Mouse (Mus musculus): Measurements from ENCODE around the gene Rgma. TPM values are rescaled to one million over a fixed set of nuclear protein-coding genes. Genes with fewer than 3 reads are reported as not detected.
A peak's percentile ranks its signal among the peaks of the same experiment; 100 is the strongest.

Gene Rgma
- polyA plus RNA-seq, 1 experiment from 2014 or later, result 10.0 TPM

DNA sequence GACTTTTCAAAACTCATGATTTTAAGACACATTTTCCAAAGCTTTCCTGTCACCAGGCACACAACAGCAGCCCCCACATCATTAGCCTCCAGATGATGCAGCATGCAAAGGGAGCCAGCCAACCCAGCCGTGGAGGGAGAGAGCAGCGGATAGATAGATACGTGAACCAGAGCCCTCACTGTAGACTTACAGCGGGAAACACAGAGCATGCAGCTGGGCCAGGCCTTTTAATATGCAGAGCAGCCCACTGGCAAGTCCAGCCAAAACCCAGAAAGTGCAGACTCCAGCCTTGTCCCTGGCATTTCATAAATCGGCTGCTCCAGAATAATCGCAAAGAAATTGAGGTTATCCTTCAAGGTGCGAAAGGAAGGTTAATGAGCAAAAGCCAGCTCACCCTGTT, 9.3 kb upstream of the Rgma start:
- Histone ChIP-seq H3K4me3 (ENCODE audit: low read length) (no peak overlapping the region), H3K27ac (ENCODE audit: low read length) (no peak overlapping the region), H3K4me2 (replicated peaks; ENCODE audit: low read depth, low read length) (no peak overlapping the region), H3K36me3 (ENCODE audit: insufficient read depth, low read length) (no peaks in the 10 kb centered on the region), H3K4me1 (ENCODE audit: insufficient read depth, low read length) (no peaks in the 10 kb centered on the region), H3K27me3 (ENCODE audit: insufficient read depth, low read length) (0 out of 2 replicates have a peak, but pooled peaks cover 5% of the 10 kb centered on the region), H3K9ac (replicated peaks; ENCODE audit: low read length) (no peak overlapping the region), H3K9me3 (ENCODE audit: low read length) (no peaks in the 10 kb centered on the region)
- WGBS, result 66% methylated on average over 7 of the region's 7 CpGs
- ATAC-seq (ENCODE audit: low FRiP score, low TSS enrichment), result no peak

DNA sequence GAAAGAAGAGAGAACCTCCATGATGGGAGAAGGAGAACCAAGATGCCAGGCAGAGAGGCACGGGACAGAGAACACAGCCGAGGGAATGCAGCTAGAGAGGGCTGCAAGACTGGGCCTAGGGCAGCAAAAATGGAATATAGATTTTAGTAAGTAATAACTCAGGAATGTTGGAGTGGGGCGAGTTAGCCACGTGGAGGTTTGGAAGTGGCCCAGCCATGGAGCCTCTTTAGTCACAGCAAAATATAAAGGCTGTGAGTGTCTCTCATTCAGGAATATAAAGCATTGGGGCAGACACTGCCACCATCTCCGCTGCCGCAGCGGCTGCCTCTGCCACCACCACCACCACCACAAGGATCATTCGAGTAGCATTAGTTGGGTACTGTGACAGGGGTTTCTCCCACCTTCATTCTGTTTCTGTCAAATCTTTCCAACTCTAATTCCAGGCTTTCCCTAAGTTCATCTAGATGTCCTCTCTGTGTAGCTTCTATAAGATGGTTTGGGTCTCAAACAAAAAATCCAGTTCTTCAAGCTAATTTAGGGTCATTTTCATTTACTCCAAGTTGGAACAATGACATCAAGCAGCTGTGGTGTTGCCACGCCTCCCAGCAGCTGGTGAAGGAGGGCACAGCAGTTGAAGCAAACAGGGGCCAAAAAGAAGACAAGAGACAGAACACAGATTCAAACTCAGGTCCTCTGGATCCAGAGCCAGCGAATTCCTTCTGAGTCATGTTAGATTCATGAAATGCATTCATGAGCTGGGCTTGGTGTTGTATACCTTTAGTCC, 7.4 kb upstream of the Rgma start:
- Histone ChIP-seq H3K9ac (replicated peaks; ENCODE audit: low read length) (no peak overlapping the region), H3K27me3 (ENCODE audit: insufficient read depth, low read length) (peaks cover 19% of the 10 kb centered on the region)
- 92% methylated on average over 10 of the region's 10 CpGs for WGBS

DNA sequence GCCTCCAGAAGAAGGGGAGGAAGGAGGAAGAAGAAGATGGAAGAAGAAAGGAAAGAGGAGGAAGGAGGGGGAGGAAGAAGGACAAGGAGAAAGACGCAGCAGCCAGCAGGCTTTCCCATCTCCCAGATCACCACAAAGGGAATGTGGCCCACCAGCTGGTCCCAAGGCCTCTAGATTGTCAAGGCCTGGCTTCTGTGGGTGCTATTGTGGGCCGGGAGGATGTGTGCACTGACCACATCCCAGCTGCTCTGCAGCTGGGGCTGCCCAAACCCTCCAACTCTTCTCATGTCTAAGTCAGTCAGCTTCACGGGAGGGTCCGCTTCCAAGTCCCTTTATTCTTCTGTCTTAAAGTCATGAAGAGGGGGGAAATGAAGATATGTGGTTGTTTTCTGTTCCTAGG, 5.3 kb upstream of the Rgma start:
- no peak overlapping the region for H3K4me2 ChIP-seq (replicated peaks; ENCODE audit: low read depth, low read length)
- ATAC-seq (ENCODE audit: low FRiP score, low TSS enrichment), result no peak
- no peaks in the 10 kb centered on the region for H3K9me3 ChIP-seq (ENCODE audit: low read length)
- 80% methylated on average over 4 of the region's 4 CpGs for WGBS
- H3K27ac ChIP-seq (ENCODE audit: low read length), result no peak overlapping the region
- H3K27me3 ChIP-seq (ENCODE audit: insufficient read depth, low read length), result peaks cover 31% of the 10 kb centered on the region
- H3K9ac ChIP-seq (replicated peaks; ENCODE audit: low read length), result no peak overlapping the region
- no peak overlapping the region for H3K4me3 ChIP-seq (ENCODE audit: low read length)
- H3K4me1 ChIP-seq (ENCODE audit: insufficient read depth, low read length), result peaks cover 18% of the 10 kb centered on the region
- H3K36me3 ChIP-seq (ENCODE audit: insufficient read depth, low read length), result no peaks in the 10 kb centered on the region

More for the DNA sequence above, 7.4 kb upstream of the Rgma start:
- Histone ChIP-seq H3K27ac (ENCODE audit: low read length) (no peak overlapping the region), H3K4me1 (ENCODE audit: insufficient read depth, low read length) (peaks cover 9% of the 10 kb centered on the region), H3K9me3 (ENCODE audit: low read length) (no peaks in the 10 kb centered on the region), H3K36me3 (ENCODE audit: insufficient read depth, low read length) (no peaks in the 10 kb centered on the region), H3K4me3 (ENCODE audit: low read length) (no peak overlapping the region), H3K4me2 (replicated peaks; ENCODE audit: low read depth, low read length) (no peak overlapping the region)
- no peak for ATAC-seq (ENCODE audit: low FRiP score, low TSS enrichment)

DNA sequence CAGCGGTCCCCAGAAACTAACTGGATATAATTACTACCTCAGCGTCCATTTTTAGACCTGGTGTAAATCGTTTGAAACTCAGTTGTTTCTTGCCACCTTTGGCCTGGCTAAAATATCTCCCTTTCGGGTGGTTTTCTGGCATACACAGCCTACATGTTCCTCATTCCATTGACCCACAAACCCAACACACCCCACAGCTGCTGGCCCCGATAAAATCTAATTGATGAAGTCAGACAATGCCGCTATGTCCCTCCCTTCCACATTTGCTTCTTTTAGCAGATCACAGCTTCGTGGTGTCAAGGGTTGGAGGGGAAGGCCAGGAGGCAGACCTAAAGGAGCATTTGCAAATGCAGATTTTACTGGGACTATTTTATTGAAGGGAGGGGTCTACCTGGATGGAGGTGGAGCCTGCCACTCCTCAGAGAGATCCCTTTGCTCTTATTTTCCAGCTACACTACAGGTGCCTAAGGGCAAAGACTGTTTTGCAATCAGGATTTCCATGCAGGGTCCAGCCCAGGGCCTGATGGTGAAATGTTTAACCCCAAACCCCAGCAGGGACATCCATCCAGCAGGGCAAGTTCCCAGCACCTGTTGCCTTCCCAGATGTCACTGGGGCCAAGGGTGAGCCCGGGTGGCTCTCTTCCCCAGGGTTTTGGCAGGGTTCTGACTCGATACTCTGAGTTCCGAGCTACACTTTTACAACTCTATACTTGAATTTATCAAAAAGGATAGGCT, 3.6 kb upstream of the Rgma start:
- H3K27me3 ChIP-seq (ENCODE audit: insufficient read depth, low read length), result peaks cover 31% of the 10 kb centered on the region
- H3K9ac ChIP-seq (replicated peaks; ENCODE audit: low read length), result no peak overlapping the region; the same call in 1 of the 2 replicates
- no peaks in the 10 kb centered on the region for H3K9me3 ChIP-seq (ENCODE audit: low read length)
- H3K27ac ChIP-seq (ENCODE audit: low read length), result no peak overlapping the region
- peaks cover 22% of the 10 kb centered on the region for H3K4me1 ChIP-seq (ENCODE audit: insufficient read depth, low read length)
- peak overlapping the region; percentile 44 for H3K4me3 ChIP-seq (ENCODE audit: low read length)
- peak overlapping the region; percentile 67 for H3K4me2 ChIP-seq (replicated peaks; ENCODE audit: low read depth, low read length)
- whole genome bisulfite sequencing, result 35% methylated on average over 10 of the region's 10 CpGs
- ATAC-seq (ENCODE audit: low FRiP score, low TSS enrichment), result no peak
- no peaks in the 10 kb centered on the region for H3K36me3 ChIP-seq (ENCODE audit: insufficient read depth, low read length)

DNA sequence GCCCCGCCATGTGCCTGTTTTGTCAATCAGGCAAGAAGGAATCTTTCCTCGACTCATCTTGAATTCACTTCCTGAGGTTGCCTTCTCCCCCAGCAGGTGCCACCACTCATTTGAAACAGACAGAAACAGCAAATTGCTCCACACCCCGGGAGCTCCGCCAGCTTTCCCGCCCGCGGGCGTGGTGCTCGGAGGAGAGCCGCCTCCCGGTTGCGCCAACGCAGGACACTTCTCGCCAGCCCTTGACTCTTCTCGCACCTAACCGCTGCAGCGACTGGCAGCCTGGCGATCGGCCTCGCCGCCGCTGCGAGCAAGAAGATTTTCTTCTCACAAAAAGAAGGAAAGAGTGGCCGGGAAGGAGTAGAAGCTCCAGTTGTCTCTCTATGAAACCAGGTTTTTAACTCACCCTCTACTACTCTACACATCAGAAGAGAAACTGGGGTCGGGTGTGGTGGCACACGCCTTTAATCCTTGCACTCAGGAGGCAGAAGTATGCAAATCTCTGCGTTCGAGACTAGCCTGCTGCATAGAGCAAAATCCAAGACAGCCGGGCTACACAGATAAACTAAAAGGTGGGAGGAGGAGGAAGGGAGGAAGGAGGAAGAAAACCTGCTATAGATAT, 2.8 kb upstream of the Rgma start:
- Histone ChIP-seq H3K4me1 (ENCODE audit: insufficient read depth, low read length) (peaks cover 22% of the 10 kb centered on the region), H3K27me3 (ENCODE audit: insufficient read depth, low read length) (peaks cover 31% of the 10 kb centered on the region), H3K9me3 (ENCODE audit: low read length) (no peaks in the 10 kb centered on the region), H3K9ac (replicated peaks; ENCODE audit: low read length) (peak overlapping the region; percentile 55), H3K4me3 (ENCODE audit: low read length) (peak overlapping the region; percentile 44), H3K36me3 (ENCODE audit: insufficient read depth, low read length) (no peaks in the 10 kb centered on the region), H3K4me2 (replicated peaks; ENCODE audit: low read depth, low read length) (peak overlapping the region; percentile 67), H3K27ac (ENCODE audit: low read length) (no peak overlapping the region)
- ATAC-seq (ENCODE audit: low FRiP score, low TSS enrichment), result no peak
- WGBS, result 1% methylated on average over 29 of the region's 29 CpGs

DNA sequence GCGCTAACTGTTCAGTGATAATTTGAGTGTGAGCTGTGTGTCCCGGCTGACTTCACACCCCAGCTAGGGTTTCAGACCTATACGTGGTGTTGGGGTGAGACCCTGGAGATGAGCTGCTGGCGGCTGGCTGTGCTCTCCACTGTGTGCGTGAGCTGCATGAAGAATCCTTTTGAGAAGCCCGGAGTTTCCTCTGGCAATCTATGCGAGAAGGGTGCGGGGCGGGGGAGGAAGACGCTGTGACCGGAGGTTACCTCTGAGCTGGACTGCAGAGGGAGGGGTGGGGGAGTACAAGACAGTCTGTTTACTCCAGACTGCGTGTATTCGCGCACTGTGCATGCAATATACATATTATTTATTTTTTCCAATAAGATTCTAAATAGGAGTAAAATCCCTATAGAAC, 582 bp upstream of the Rgma start:
- ATAC-seq (ENCODE audit: low FRiP score, low TSS enrichment), result peak; percentile 41
- Histone ChIP-seq H3K36me3 (ENCODE audit: insufficient read depth, low read length) (no peaks in the 10 kb centered on the region), H3K4me3 (ENCODE audit: low read length) (peak overlapping the region; percentile 60), H3K9me3 (ENCODE audit: low read length) (no peaks in the 10 kb centered on the region), H3K27ac (ENCODE audit: low read length) (no peak overlapping the region), H3K9ac (replicated peaks; ENCODE audit: low read length) (peak overlapping the region; percentile 63), H3K4me2 (replicated peaks; ENCODE audit: low read depth, low read length) (peak overlapping the region; percentile 99), H3K27me3 (ENCODE audit: insufficient read depth, low read length) (peaks cover 43% of the 10 kb centered on the region), H3K4me1 (ENCODE audit: insufficient read depth, low read length) (peaks cover 22% of the 10 kb centered on the region)
- WGBS, result 2% methylated on average over 14 of the region's 14 CpGs

DNA sequence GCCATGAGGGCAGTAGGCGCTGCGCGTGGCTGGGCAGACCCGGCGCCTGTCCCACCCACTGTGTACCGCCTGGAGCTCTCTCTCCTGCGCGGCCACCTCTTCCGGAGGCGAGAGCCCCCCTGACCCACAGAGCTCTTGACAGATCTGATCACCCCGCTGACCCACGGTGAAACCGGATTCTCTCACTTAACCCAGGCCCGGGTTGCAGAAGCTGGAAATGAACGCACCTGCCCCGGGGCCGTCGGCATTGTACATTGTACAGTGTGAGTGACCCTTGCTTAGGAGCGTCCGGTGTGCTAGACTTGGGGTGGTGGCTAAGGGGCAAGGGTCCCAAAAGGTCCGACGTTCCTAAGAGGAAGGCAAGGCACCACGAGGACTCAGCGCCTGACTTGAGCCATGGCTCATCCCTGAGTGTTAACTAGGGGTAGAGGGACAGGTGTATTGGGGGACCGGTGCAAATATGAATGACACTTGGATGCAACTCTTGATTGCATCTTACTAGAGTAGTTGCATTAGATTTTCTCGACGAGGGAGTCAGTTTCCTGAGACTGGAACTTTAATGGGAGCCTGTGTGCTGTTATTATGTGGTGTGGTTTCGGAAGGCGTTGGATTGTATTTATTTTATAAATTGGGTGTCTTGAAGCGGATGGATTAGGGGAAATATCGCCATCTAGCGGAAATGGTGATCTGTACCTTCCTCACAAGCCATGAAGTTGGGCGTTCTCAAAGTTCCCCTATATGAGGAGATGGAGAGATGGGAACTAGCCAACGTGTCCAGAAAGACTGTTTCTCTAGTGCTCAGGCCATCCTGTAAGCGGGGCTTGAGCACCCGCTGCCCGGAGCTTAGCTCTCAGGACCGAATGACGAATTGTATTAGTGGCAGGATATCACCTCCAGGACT, 1.0 kb downstream of the Rgma start:
- H3K4me1 ChIP-seq (ENCODE audit: insufficient read depth, low read length), result peaks cover 22% of the 10 kb centered on the region
- no peaks in the 10 kb centered on the region for H3K36me3 ChIP-seq (ENCODE audit: insufficient read depth, low read length)
- no peak overlapping the region for H3K27ac ChIP-seq (ENCODE audit: low read length)
- H3K27me3 ChIP-seq (ENCODE audit: insufficient read depth, low read length), result peaks cover 38% of the 10 kb centered on the region
- ATAC-seq (ENCODE audit: low FRiP score, low TSS enrichment), result peak; percentile 41
- H3K9ac ChIP-seq (replicated peaks; ENCODE audit: low read length), result peak overlapping the region; percentile 63
- under 1% methylated on average over 39 of the region's 39 CpGs for WGBS
- peak overlapping the region; percentile 60 for H3K4me3 ChIP-seq (ENCODE audit: low read length)
- H3K9me3 ChIP-seq (ENCODE audit: low read length), result no peaks in the 10 kb centered on the region
- H3K4me2 ChIP-seq (replicated peaks; ENCODE audit: low read depth, low read length), result peak overlapping the region; percentile 99

DNA sequence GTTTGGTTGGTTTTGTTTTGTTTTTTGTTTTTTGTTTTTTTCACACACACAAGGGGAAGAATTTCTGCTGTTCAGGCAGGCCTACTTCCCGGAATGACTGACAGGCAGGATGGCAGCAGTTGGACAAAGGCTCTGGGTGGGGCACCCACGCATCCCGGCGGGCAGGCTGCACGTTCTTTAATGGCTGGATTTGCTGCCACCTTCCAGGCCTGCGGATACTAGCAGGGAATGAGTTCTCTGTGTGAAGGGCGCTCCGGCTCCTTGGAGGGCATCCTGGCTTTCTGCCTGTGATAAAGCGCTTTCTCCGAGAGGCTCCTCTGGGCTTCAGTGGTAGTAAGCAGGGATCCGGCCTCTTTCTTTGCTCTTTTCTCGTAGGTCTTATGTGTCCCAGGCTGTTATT, 2.0 kb downstream of the Rgma start:
- WGBS, result 63% methylated on average over 12 of the region's 12 CpGs
- Histone ChIP-seq H3K4me1 (ENCODE audit: insufficient read depth, low read length) (peaks cover 18% of the 10 kb centered on the region), H3K4me3 (ENCODE audit: low read length) (no peak overlapping the region), H3K36me3 (ENCODE audit: insufficient read depth, low read length) (no peaks in the 10 kb centered on the region), H3K9ac (replicated peaks; ENCODE audit: low read length) (no peak overlapping the region), H3K27ac (ENCODE audit: low read length) (no peak overlapping the region), H3K27me3 (ENCODE audit: insufficient read depth, low read length) (peaks cover 31% of the 10 kb centered on the region), H3K9me3 (ENCODE audit: low read length) (no peaks in the 10 kb centered on the region), H3K4me2 (replicated peaks; ENCODE audit: low read depth, low read length) (no peak overlapping the region)
- no peak for ATAC-seq (ENCODE audit: low FRiP score, low TSS enrichment)

DNA sequence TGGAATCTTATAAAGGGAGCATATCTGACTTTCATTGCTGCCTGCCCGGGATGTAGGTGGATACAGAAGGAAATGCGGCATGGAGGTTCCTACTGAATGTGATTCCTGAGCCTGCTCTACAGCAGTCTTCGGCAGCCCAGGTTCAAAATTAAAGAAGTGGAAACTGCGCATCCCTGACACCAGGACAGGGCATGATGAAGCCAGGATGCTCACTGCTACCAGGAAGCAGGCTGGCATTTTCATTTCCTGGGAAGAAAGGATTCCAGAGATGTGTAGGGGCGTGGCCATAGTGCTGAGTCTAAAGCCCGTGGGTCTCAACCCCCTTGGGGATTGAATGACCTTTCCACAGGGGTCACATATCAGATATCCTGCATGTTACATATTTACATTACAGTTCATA, 2.7 kb downstream of the Rgma start:
- Histone ChIP-seq H3K27me3 (ENCODE audit: insufficient read depth, low read length) (peaks cover 26% of the 10 kb centered on the region), H3K9ac (replicated peaks; ENCODE audit: low read length) (no peak overlapping the region), H3K9me3 (ENCODE audit: low read length) (no peaks in the 10 kb centered on the region), H3K4me3 (ENCODE audit: low read length) (no peak overlapping the region), H3K4me1 (ENCODE audit: insufficient read depth, low read length) (peaks cover 11% of the 10 kb centered on the region), H3K4me2 (replicated peaks; ENCODE audit: low read depth, low read length) (no peak overlapping the region), H3K36me3 (ENCODE audit: insufficient read depth, low read length) (no peaks in the 10 kb centered on the region), H3K27ac (ENCODE audit: low read length) (no peak overlapping the region)
- no peak for ATAC-seq (ENCODE audit: low FRiP score, low TSS enrichment)
- WGBS, result 74% methylated on average over 6 of the region's 6 CpGs

Data from kidney, embryonic 16.5 days (tissue).